Mouse (Mus musculus): ENCODE results near the gene Slc9a9. TPM values are rescaled to one million over a fixed set of nuclear protein-coding genes. Genes with fewer than 3 reads are reported as not detected.

The Slc9a9 gene
- total RNA-seq, 2 experiments from 2014 or later: 23.1 to 23.7 TPM

- TF ChIP-seq CTCF (IDR thresholded peaks at IDR 0.05): no peak
- Histone ChIP-seq H3K27ac (no peak overlapping the region), H3K4me3 (no peak overlapping the region)
- intact Hi-C loops (cut with DNase I): no loop called here
- no peak for DNase-seq (ENCODE audit: extremely low spot score in 1 of 2, low spot score in 2 of 2)
Observed at GRCm38 (mm10) chr9:94976191-94976590, 306.5 kb downstream of the Slc9a9 start.

DNA sequence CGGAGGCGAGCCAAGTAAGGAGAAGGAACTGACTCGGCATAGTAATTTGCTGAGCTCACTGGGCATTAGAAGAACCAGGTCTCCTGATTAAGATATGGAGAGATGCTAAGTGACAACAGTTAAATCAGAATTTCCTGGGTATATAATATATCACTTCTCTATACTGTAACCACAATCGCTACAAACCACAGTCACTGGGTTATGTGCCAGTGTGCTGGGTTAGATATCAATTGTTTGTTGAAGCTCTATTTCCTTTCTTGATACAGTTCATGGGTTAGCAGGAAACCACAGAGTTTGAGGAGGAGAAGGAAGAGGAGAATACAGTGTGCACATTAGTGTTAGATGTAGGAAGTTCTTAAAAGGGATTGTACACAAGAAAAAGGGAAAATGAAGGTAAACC is 323.9 kb downstream of the Slc9a9 start:
- intact Hi-C loops (cut with DNase I): no loop called here
- DNase-seq (ENCODE audit: extremely low spot score in 1 of 2, low spot score in 2 of 2): no peak

DNA sequence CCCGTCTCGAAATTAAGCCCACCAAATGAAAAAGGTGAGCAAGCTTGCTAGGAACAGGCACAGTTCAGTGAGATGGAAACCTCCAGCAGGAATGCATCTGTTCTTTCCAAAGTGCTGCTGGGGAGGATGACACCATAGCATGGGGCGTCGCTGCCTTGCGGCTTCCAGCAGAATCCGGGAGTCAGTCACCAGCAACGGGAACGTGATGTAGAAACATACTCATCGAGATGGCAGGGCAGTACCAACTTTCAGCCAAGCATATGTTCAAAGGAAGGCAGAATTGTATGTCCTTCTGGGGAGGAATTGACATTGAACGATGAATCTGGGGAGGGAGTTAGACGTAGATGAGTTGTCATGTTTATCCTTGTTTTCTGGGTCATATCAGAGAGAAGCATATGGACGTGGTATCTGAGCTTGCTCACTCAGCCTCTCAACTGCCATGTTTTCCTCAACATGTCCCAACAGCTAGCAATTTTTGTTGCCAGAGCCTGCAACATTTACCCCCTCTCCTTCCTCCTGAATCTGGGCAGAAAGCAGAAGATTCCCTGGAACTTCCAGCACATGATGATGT is 350.5 kb downstream of the Slc9a9 start:
- intact Hi-C loops (cut with DNase I): no loop called here
- no peak for DNase-seq (ENCODE audit: extremely low spot score in 1 of 2, low spot score in 2 of 2)

More for the DNA sequence above, 323.9 kb downstream of the Slc9a9 start:
- Histone ChIP-seq H3K4me3 (no peak overlapping the region), H3K27ac (no peak overlapping the region)
- no peak for TF ChIP-seq CTCF (IDR thresholded peaks at IDR 0.05)

DNA sequence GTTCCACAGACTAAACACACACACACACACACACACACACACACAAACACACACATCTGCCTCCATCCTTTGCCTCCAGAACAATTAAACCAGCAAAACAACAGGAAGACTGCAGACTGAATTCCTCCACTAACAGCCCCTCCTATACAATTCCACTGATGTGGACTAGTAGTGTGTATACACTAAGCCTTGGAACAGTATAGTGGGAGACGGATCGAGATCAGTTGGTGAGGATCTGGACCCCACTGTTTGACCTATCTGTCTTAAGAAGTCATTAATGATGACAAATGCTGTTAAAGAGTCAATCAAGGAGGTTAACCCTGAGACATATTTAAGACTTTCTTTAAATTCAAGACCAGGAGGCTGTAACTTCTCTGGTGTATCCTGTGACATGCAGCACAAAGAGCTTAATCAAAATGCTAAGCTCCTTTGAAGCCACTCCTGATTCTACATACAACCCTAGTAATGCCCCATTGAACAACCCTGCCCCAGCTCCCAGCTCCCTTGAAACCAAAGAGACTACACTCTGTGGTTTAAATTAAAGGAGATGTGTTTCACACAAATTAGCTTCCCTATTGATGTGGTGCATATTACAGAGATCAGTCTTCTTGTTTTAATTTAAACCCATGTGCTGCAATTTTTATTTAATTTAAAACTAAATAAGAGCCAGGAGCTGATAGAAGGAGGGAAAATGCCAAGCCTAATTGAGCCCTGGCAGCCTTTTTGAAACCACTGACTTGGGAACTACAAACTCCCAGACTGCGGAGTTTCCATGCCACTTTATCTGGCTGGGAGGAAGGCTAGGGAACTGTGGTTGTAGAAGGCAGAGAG is 364.6 kb downstream of the Slc9a9 start:
- no peak for DNase-seq (ENCODE audit: extremely low spot score in 1 of 2, low spot score in 2 of 2)
- Histone ChIP-seq H3K4me3 (no peak overlapping the region), H3K27ac (no peak overlapping the region)
- TF ChIP-seq CTCF (IDR thresholded peaks at IDR 0.05): no peak
- intact Hi-C loops (cut with DNase I): no loop called here

More for the DNA sequence above, 350.5 kb downstream of the Slc9a9 start:
- no peak for TF ChIP-seq CTCF (IDR thresholded peaks at IDR 0.05)
- Histone ChIP-seq H3K27ac (no peak overlapping the region), H3K4me3 (no peak overlapping the region)

- no peak for TF ChIP-seq CTCF (IDR thresholded peaks at IDR 0.05)
- intact Hi-C loops (cut with DNase I): no loop called here
- no peak overlapping the region for H3K4me3 ChIP-seq
- DNase-seq (ENCODE audit: extremely low spot score in 1 of 2, low spot score in 2 of 2): no peak
- no peak overlapping the region for H3K27ac ChIP-seq
Observed at GRCm38 (mm10) chr9:95036209-95036608, 366.5 kb downstream of the Slc9a9 start.

GRCm38 (mm10) chr9:95042420-95042819 is 372.7 kb downstream of the Slc9a9 start:
- Histone ChIP-seq H3K27ac (no peak overlapping the region), H3K4me3 (no peak overlapping the region)
- TF ChIP-seq CTCF (IDR thresholded peaks at IDR 0.05): no peak
- DNase-seq (ENCODE audit: extremely low spot score in 1 of 2, low spot score in 2 of 2): no peak
- intact Hi-C loops (cut with DNase I): no loop called here

GRCm38 (mm10) chr9:95052160-95052559 is 382.5 kb downstream of the Slc9a9 start:
- DNase-seq (ENCODE audit: extremely low spot score in 1 of 2, low spot score in 2 of 2): no peak

DNA sequence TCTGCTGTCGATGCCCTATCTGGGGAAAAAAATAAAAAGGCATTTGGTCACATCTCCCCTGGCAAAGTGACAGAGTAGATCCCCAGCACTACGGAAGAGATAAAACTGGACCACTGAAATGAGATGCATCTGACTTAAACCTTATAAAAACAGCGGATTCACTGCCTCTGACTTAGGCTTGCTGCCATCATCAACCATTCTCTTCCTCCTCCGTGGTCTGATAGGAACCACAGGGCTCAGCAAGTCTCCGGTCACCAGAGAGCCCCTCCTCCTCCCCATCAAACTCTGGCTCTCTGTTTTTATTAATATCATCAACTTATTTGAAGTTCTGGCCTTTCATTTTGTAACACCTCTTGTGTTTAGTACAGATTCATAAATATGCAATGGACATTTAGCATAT is 383.5 kb downstream of the Slc9a9 start:
- Histone ChIP-seq H3K27ac (no peak overlapping the region), H3K4me3 (no peak overlapping the region)
- DNase-seq (ENCODE audit: extremely low spot score in 1 of 2, low spot score in 2 of 2): no peak
- intact Hi-C loops (cut with DNase I): no loop called here
- TF ChIP-seq CTCF (IDR thresholded peaks at IDR 0.05): no peak

More at GRCm38 (mm10) chr9:95052160-95052559, 382.5 kb downstream of the Slc9a9 start:
- no peak overlapping the region for H3K27ac ChIP-seq
- no peak overlapping the region for H3K4me3 ChIP-seq
- TF ChIP-seq CTCF (IDR thresholded peaks at IDR 0.05): no peak
- intact Hi-C loops (cut with DNase I): no loop called here

DNA sequence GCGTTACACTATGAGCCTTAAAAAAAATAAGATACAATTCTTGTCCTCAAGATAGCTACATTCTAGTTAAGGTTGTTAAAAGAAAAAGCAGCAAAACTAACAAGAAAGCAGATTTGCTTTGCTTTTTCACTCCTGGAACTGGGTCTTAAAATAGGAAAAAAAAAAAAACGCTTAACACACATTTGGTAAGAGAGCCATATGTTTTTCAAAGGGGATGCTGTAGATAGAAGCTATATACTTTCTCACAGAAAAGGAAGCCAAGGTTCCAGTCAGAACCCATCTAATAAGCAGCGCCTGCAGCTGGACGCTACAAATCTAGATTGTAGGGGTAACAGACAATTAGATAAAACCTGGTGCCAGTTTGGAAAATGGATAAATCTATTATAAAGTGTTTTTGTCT is 386.1 kb downstream of the Slc9a9 start:
- TF ChIP-seq CTCF (IDR thresholded peaks at IDR 0.05): no peak
- intact Hi-C loops (cut with DNase I): loop anchor here (5.0 kb wide), 2 partner anchors 84 to 266 kb away; no protein-coding TSS in a partner anchor
- no peak overlapping the region for H3K4me3 ChIP-seq
- no peak for DNase-seq (ENCODE audit: extremely low spot score in 1 of 2, low spot score in 2 of 2)
- H3K27ac ChIP-seq: no peak overlapping the region; the same call in 1 of the 2 replicates

- no peak overlapping the region for H3K4me3 ChIP-seq
- no peak for TF ChIP-seq CTCF (IDR thresholded peaks at IDR 0.05)
- intact Hi-C loops (cut with DNase I): no loop called here
- H3K27ac ChIP-seq: no peak overlapping the region
- no peak for DNase-seq (ENCODE audit: extremely low spot score in 1 of 2, low spot score in 2 of 2)
Observed at GRCm38 (mm10) chr9:95060702-95061101, 391.0 kb downstream of the Slc9a9 start.

- H3K27ac ChIP-seq: no peak overlapping the region
- intact Hi-C loops (cut with DNase I): no loop called here
- no peak for DNase-seq (ENCODE audit: extremely low spot score in 1 of 2, low spot score in 2 of 2)
- no peak for TF ChIP-seq CTCF (IDR thresholded peaks at IDR 0.05)
- no peak overlapping the region for H3K4me3 ChIP-seq
Observed at GRCm38 (mm10) chr9:95067037-95067436, 397.3 kb downstream of the Slc9a9 start.

DNA sequence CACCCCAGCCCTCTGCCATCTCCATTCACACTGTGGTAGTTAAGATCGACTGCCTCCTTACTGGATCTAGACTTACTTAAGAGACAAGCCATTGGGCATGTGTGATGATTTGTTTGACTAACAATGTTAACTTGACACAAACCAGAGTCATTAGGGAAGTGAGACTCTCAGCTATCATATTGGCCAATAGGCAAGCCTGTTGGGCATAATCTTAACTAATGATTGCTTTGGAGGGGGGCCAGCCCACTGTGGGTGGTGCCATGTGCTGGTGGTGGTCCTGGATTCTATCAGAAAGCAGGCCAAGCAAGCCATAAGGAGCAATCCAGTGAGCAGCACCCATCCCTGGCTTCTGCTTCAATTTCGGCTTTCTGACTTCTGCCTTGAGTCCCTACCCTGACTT is 398.8 kb downstream of the Slc9a9 start:
- Histone ChIP-seq H3K27ac (no peak overlapping the region), H3K4me3 (no peak overlapping the region)
- intact Hi-C loops (cut with DNase I): no loop called here
- DNase-seq (ENCODE audit: extremely low spot score in 1 of 2, low spot score in 2 of 2): no peak
- TF ChIP-seq CTCF (IDR thresholded peaks at IDR 0.05): no peak

Data from left cerebral cortex, adult 2 months (tissue).